Mouse (Mus musculus) adrenal gland, postnatal 4 days (tissue): ENCODE measurements around the gene Nr1h4. TPM values are rescaled to one million over a fixed set of nuclear protein-coding genes. Genes with fewer than 3 reads are reported as not detected.

Source experiments
- DNase-seq, 2 experiments: peaks; one replicate each; pipeline ENCODE4 v3.0.0; 2021 to 2022; ENCODE audit warnings: low spot score in 2 of 2, mixed read lengths in 2 of 2
- total RNA-seq, 2 experiments: library from RNA; stranded (reverse); gene quantifications; 2 replicates each; pipeline ENCODE4 v1.2.3; 2021

Nr1h4 gene
- total RNA-seq, 2 experiments from 2014 or later: 21.0 to 27.0 TPM

DNA sequence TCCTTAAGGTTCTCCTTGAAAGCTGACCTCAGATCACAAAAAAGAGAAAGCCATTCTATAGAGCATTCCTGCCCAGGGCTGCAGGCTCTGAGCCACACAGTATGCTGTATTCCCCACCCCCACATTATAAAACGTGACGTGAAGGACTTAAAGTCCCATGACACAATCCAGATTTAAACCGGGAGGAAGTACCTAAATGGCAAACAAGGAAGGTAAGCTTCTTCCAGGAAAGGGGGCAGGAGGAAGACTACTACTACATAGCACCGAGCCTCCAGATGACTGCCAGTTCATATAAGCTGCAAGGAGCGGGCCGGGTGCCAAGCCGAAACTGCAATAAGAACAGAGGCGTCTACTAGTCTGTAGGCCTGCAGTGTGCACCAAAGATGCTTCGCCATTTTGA, 97.5 kb downstream of the Nr1h4 start:
- no peak for DNase-seq

- DNase-seq: no peak
Measured at GRCm38 (mm10) chr10:89435413-89435812, 98.0 kb downstream of the Nr1h4 start.

DNA sequence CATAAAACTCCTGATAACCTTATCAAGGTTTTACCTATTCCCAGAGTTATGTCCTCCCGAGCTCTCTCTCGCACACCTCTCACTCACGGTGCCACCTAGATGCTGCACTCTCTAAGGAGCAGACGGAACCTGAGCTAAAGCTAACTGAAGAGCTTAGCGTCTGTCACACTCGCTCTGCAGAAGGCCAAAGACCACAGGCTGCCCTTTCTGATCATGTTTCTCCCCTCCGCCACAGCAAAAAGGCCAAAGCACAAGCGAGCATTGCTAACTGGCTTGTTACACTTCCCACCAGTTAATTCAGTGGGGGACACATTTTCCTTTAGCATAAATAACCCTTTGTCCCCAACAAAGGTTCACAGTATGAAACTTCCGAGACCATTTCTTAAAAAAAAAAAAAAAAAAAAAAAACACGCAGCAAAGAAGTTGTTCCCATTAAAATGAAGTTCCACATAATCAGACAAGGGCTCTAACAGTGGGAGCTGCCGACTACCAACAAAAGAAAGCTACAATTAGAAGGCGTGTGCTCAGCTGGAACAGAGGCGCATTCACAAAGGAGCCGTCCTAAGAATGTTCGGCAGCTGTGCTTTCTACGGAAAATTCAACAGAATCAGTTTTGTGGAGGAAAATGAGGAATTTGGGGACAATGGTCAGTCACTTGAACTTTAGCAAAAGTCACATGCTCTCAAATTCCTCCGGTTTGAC, 98.7 kb downstream of the Nr1h4 start:
- no peak for DNase-seq

DNA sequence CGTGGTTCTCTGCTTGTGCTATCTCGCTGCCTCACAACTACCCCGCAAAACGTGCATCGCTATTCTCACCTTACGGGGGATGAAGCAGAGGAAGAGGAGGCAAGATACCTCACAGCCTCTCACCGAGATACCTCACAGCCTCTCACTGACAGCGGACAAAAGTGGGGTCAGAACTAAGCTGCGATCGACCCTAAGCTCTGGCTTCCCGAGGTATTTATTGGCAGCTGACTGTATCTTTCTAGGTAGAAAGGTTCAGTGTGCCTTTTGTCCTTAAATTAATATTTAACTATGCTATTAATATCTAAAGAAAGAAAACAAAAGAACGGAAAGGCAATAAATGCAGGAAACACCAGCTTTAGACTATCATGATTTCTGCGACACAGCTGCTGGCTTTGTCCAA, 100.6 kb downstream of the Nr1h4 start:
- no peak for DNase-seq

- no peak for DNase-seq
Measured at GRCm38 (mm10) chr10:89430751-89431150, 102.6 kb downstream of the Nr1h4 start.

DNA sequence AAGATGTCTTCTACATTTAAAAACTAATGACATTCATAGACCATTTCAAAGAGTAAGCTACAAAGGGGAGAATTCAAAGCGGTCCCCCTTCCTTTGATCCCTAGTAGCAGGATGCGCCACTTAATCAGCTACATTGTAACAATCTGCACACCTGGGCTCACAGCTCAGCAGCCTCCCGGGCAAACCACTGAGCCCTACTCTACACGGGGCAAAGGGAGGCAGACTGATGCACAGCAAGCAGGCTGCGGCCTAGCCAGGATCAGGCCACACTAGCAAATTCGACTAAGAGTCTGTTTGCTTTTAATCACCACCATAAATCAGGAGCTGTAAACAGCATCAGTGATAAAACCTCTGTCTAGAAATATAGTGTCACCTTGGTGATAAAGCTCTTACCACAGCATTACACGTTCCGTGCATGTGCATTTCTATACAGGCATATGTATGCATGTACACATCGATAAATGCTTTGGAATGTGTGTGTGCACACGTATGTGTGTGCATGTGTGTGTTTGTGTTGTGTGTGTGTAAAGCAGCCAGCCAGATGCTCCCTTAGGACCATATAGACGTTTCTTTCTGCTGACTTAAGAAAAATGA, 108.5 kb downstream of the Nr1h4 start:
- DNase-seq: no peak

DNA sequence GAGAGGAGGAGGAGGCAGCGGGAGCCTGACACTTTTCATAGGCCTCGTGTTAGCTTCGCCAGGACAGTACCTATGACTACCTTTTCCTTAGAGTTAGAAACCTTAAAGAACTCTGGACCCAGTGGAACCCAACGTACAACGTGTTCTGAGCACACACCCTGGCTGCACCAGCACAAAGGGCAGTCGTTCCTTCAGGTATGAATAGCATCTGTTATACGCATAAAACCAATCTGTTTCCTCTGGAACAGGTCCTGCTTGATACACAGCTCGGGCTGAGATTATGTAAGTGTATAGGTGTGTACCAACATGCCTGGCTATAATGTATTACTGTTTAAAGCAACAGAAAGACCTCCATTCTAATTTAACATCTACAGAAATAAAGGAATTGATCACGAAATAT, 109.2 kb downstream of the Nr1h4 start:
- DNase-seq: no peak

DNA sequence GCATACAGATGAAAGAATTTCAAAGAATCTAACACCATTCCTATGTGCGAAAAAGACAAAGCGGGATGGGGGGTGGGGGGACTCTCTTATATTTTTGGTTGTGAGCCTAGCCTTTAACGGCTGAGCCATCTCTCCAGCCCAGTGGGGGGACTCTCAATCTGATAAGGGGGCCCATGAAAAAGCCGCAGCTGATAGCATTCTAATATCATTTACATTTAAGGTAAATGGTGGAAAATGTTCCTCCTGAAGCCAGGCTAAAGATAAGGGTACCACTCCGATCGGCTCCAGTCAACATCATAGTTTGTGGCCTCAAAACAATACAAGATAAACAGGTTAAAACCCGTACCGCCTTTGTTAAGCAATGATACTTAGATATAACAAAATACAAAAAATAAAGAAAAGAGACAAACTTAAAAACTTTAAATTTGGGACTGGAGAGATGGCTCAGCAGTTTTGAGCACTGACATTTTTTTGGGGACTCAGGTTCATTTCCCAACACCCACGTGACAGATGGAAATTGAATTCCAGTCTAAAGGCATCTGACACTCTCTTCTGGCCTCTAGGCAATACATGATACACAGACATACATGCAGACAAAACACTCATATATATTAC, 110.1 kb downstream of the Nr1h4 start:
- no peak for DNase-seq

- DNase-seq: no peak
Measured at GRCm38 (mm10) chr10:89422504-89423158, 110.8 kb downstream of the Nr1h4 start.

DNA sequence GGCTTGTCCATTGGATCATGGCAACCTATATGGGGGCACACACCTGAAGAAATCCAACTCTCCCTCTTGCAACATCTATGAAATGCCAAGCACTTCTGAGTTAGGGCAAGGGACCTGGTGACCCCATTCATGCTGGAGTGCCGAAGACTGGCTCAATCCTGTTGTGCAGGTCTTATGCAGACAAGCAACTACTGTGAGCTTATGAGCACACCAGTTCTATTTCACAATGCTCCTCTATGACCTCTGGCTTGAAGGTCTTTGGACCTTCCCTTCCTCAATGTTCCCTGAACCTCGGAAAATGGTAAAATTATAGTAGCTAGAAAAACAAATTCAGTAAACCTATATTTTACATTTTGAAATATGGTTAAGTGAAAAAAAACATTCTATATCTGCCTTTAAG, 115.4 kb downstream of the Nr1h4 start:
- DNase-seq: no peak

- DNase-seq: no peak
Measured at GRCm38 (mm10) chr10:89415478-89415877, 117.9 kb downstream of the Nr1h4 start.

GRCm38 (mm10) chr10:89407551-89407950, 125.8 kb downstream of the Nr1h4 start:
- DNase-seq: no peak

GRCm38 (mm10) chr10:89406733-89407484, 126.5 kb downstream of the Nr1h4 start:
- no peak for DNase-seq

DNA sequence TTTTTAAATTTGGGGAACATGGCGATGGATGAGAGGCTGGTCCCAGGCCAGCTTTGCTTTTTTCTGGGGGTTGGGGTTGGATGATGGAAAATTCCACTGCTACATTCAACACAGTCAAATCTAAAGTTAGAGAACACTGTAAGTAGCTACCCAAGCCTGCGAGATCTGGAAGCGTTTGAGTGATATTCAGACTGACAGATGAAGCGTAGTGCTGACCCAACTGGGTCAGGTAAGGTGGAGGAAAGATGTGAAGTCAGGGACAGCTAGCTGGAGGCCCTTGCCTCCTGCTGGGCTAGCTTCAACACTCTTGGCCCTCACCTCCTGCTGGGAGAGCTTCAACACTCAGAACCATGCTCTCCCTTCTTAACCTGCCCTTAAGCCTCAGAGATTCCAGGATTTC, 128.4 kb downstream of the Nr1h4 start:
- DNase-seq: no peak

Other genes with a start within 250 kb of the Nr1h4 start
- 1 to 10 TPM; 1.8 to 1.9 TPM for gene Ano4, start 188.8 kb downstream of the Nr1h4 start, total RNA-seq
- gene Gas2l3, start 89.6 kb downstream of the Nr1h4 start, total RNA-seq: 10 to 100 TPM; 14.9 to 15.8 TPM
- gene Slc17a8, start 87.7 kb upstream of the Nr1h4 start, total RNA-seq: under 1 TPM in 1 of 2 experiments, not detected in 1; 0.17 TPM
- gene Scyl2, start 152.7 kb upstream of the Nr1h4 start, total RNA-seq: 10 to 100 TPM; 39.5 to 39.8 TPM
- gene Actr6, start 198.7 kb upstream of the Nr1h4 start, total RNA-seq: 10 to 100 TPM; 23.0 to 26.0 TPM
- gene Uhrf1bp1l, start 211.4 kb upstream of the Nr1h4 start, total RNA-seq: 10 to 100 TPM; 69.0 to 71.5 TPM